25 mouse cellular contexts compared by ENCODE assay signal in genomic region chr19:41371373-41371772, GRCm38 (mm10). TPM values are rescaled to one million over a fixed set of nuclear protein-coding genes. Genes with fewer than 3 reads are reported as not detected.
DNase-seq lines count a peak whose midpoint lies in the region; ATAC-seq and TF ChIP-seq lines count a peak whose summit lies in the region.
"Had no signal": no experiment of that assay in that cellular context is flagged by ENCODE, and none has a peak within 500 bp of the region (broad histone marks: within the 10 kb centered on the region; RNA-seq: fewer than 3 reads in every experiment).

No protein-coding gene starts in this region.

- H3K4me2 ChIP-seq in liver, embryonic 15.5 days, result no peak overlapping the region
- no peak overlapping the region for H3K4me2 ChIP-seq in liver, embryonic 12.5 days
- H3K4me2 ChIP-seq in liver, postnatal 0 days (ENCODE audit: low read depth, low read length), result no peak overlapping the region
- H3K4me2 ChIP-seq: embryonic facial prominence, embryonic 13.5 days; forebrain, embryonic 12.5 days; forebrain, embryonic 15.5 days; hindbrain, embryonic 12.5 days; hindbrain, embryonic 15.5 days had no signal

- ATAC-seq in liver, embryonic 15.5 days (ENCODE audit: insufficient read depth), result 0 out of 2 replicates have a peak, but pooled peaks have one; percentile 31
- ATAC-seq in liver, embryonic 12.5 days, result no peak
- peak; percentile 84 for ATAC-seq in liver, postnatal 0 days
- ATAC-seq: forebrain, embryonic 15.5 days had no signal

- no peak overlapping the region for H3K9ac ChIP-seq in liver, embryonic 15.5 days
- no peak overlapping the region for H3K9ac ChIP-seq in liver, embryonic 12.5 days
- no peak overlapping the region for H3K9ac ChIP-seq in liver, postnatal 0 days (replicated peaks)
- H3K9ac ChIP-seq: embryonic facial prominence, embryonic 13.5 days; forebrain, embryonic 12.5 days; forebrain, embryonic 15.5 days; hindbrain, embryonic 12.5 days; hindbrain, embryonic 15.5 days had no signal

- H3K27ac ChIP-seq in liver, embryonic 15.5 days (replicated peaks), result no peak overlapping the region
- H3K27ac ChIP-seq in liver, embryonic 12.5 days, result no peak overlapping the region
- H3K27ac ChIP-seq in liver, postnatal 0 days (ENCODE audit: low read depth), result peak overlapping the region; percentile 23; the same call in 1 of the 2 replicates
- H3K27ac ChIP-seq: embryonic facial prominence, embryonic 10.5 days; embryonic facial prominence, embryonic 13.5 days; forebrain, embryonic 12.5 days; forebrain, embryonic 15.5 days; gastrocnemius, adult 2 months; heart, adult 2 months; heart, embryonic 10.5 days; hindbrain, embryonic 12.5 days; hindbrain, embryonic 15.5 days had no signal

- 56% methylated on average over 4 of the region's 4 CpGs for WGBS in liver, embryonic 15.5 days (ENCODE audit: insufficient replicate concordance)
- 59% methylated on average over 4 of the region's 4 CpGs for WGBS in liver, embryonic 12.5 days (ENCODE audit: insufficient replicate concordance)
- WGBS in liver, postnatal 0 days (ENCODE audit: insufficient replicate concordance), result 31% methylated on average over 4 of the region's 4 CpGs

- peaks cover 27% of the 10 kb centered on the region for H3K4me1 ChIP-seq in liver, embryonic 15.5 days (replicated peaks)
- 0 out of 2 replicates have a peak, but pooled peaks cover 2% of the 10 kb centered on the region for H3K4me1 ChIP-seq in liver, embryonic 12.5 days
- peaks cover 39% of the 10 kb centered on the region for H3K4me1 ChIP-seq in liver, postnatal 0 days (ENCODE audit: insufficient read depth)
- H3K4me1 ChIP-seq: embryonic facial prominence, embryonic 13.5 days; forebrain, embryonic 12.5 days; forebrain, embryonic 15.5 days; hindbrain, embryonic 12.5 days; hindbrain, embryonic 15.5 days had no signal

- no peak for TF ChIP-seq CTCF in liver, postnatal 0 days (IDR thresholded peaks at IDR 0.05; ENCODE audit: low read depth)

- no peaks in the 10 kb centered on the region for H3K27me3 ChIP-seq in liver, embryonic 15.5 days
- H3K27me3 ChIP-seq in liver, embryonic 12.5 days (replicated peaks), result no peaks in the 10 kb centered on the region
- H3K27me3 ChIP-seq in liver, postnatal 0 days (ENCODE audit: insufficient read depth, low read length), result no peaks in the 10 kb centered on the region
- H3K27me3 ChIP-seq: embryonic facial prominence, embryonic 13.5 days; forebrain, embryonic 12.5 days; forebrain, embryonic 15.5 days; hindbrain, embryonic 12.5 days; hindbrain, embryonic 15.5 days had no signal

- 0 out of 2 replicates have a peak, but pooled peaks have one; percentile 22 for TF ChIP-seq EP300 in liver, postnatal 0 days (IDR thresholded peaks at IDR 0.05; ENCODE audit: low read depth)

- no peaks in the 10 kb centered on the region for H3K9me3 ChIP-seq in liver, embryonic 15.5 days (replicated peaks)
- no peaks in the 10 kb centered on the region for H3K9me3 ChIP-seq in liver, embryonic 12.5 days (replicated peaks)
- no peaks in the 10 kb centered on the region for H3K9me3 ChIP-seq in liver, postnatal 0 days (ENCODE audit: low read length)
- H3K9me3 ChIP-seq: embryonic facial prominence, embryonic 10.5 days; embryonic facial prominence, embryonic 13.5 days; forebrain, embryonic 12.5 days; forebrain, embryonic 15.5 days; heart, embryonic 10.5 days; hindbrain, embryonic 12.5 days; hindbrain, embryonic 15.5 days had no signal

- H3K36me3 ChIP-seq in liver, embryonic 15.5 days (replicated peaks), result peaks cover 10% of the 10 kb centered on the region
- H3K36me3 ChIP-seq in liver, embryonic 12.5 days, result no peaks in the 10 kb centered on the region
- H3K36me3 ChIP-seq in liver, postnatal 0 days (replicated peaks; ENCODE audit: insufficient read depth, low read length), result peaks cover 31% of the 10 kb centered on the region
- H3K36me3 ChIP-seq: embryonic facial prominence, embryonic 10.5 days; embryonic facial prominence, embryonic 13.5 days; forebrain, embryonic 12.5 days; forebrain, embryonic 15.5 days; heart, embryonic 10.5 days; hindbrain, embryonic 12.5 days; hindbrain, embryonic 15.5 days had no signal

- DNase-seq in lung, postnatal 36 days, result peak; percentile 31
- DNase-seq in lung, postnatal 25 days (ENCODE audit: low spot score), result no peak
- no peak for DNase-seq in liver, postnatal 0 days
- no peak for DNase-seq in thymus, postnatal 10 days (ENCODE audit: low spot score in 2 of 2)
- no peak for DNase-seq in frontal cortex, postnatal 10 days (ENCODE audit: low spot score in 2 of 2)
- DNase-seq: adrenal gland, adult 2 months; adrenal gland, postnatal 14 days; cerebellum, adult 11-12 months; cerebellum, adult 8-10 months; cerebellum, postnatal 10 days; cerebellum, postnatal 36 days; embryo, embryonic 11 days; gastrocnemius, adult 2 months; gastrocnemius, postnatal 25 days; heart, adult 2 months had no signal

- no peak overlapping the region for H3K4me3 ChIP-seq in liver, embryonic 15.5 days (replicated peaks)
- H3K4me3 ChIP-seq in liver, embryonic 12.5 days, result no peak overlapping the region
- H3K4me3 ChIP-seq in liver, postnatal 0 days (ENCODE audit: low read depth, low read length), result no peak overlapping the region
- H3K4me3 ChIP-seq: embryonic facial prominence, embryonic 10.5 days; embryonic facial prominence, embryonic 13.5 days; erythroblast, embryonic 14.5 days; forebrain, embryonic 12.5 days; forebrain, embryonic 15.5 days; gastrocnemius, adult 2 months; heart, adult 2 months; heart, embryonic 10.5 days; hindbrain, embryonic 12.5 days; hindbrain, embryonic 15.5 days had no signal

RNA-seq across cellular contexts. Expression of gene Pik3ap1, which starts 13.5 kb away (rescaled TPM):
- 11.3 and 14.3 TPM in 2 replicates for polyA plus RNA-seq in liver, embryonic 15.5 days (2015; fragmentation: Nextera tagmentation; extraction: Ambion mirVana)
- polyA plus RNA-seq in liver, embryonic 12.5 days (2016; fragmentation: Nextera tagmentation; extraction: Ambion mirVana), result 5.5 and 6.0 TPM in 2 replicates
- 17.1 and 21.8 TPM in 2 replicates for polyA plus RNA-seq in liver, postnatal 0 days (2015; fragmentation: Nextera tagmentation; extraction: Ambion mirVana)
